Mouse (Mus musculus) gastrocnemius, adult 18-20 months (tissue): ENCODE results near the gene Gprc5a. TPM values are rescaled to one million over a fixed set of nuclear protein-coding genes. Genes with fewer than 3 reads are reported as not detected.

ENCODE experiments used
- total RNA-seq, 2 experiments: library from RNA; stranded (reverse); gene quantifications; 2 replicates each; pipeline ENCODE4 v1.2.3; 2021

Gene Gprc5a
- total RNA-seq, 2 experiments from 2014 or later, result 0.96 to 1.6 TPM

Other genes starting within 250 kb of the Gprc5a start
- gene Crebl2, start 235.5 kb upstream of the Gprc5a start, total RNA-seq, result 10 to 100 TPM; 12.4 to 14.2 TPM
- 1 to 10 TPM; 4.2 to 5.1 TPM for gene Gpr19, start 167.1 kb upstream of the Gprc5a start, total RNA-seq
- 10 to 100 TPM; 32.2 to 34.1 TPM for gene Cdkn1b, start 145.2 kb upstream of the Gprc5a start, total RNA-seq
- 1 to 10 TPM; 1.6 to 4.9 TPM for gene Apold1, start 83.9 kb upstream of the Gprc5a start, total RNA-seq
- 10 to 100 TPM; 24.3 to 24.9 TPM for gene Ddx47, start 54.0 kb upstream of the Gprc5a start, total RNA-seq
- gene Gprc5d, start 52.6 kb downstream of the Gprc5a start, total RNA-seq, result not detected
- gene Fam234b, start 132.3 kb downstream of the Gprc5a start, total RNA-seq, result 1 to 10 TPM; 2.3 to 6.1 TPM
- 1 to 10 TPM; 8.6 to 8.9 TPM for gene Hebp1, start 132.4 kb downstream of the Gprc5a start, total RNA-seq
- gene Gsg1, start 188.7 kb downstream of the Gprc5a start, total RNA-seq, result not detected
- gene Pbp2, start 244.8 kb downstream of the Gprc5a start, total RNA-seq, result not detected